Mouse (Mus musculus) cerebellum, adult 2 months (tissue): Measurements from ENCODE around the gene Tmem169.

Experiments used
- CTCF ChIP-seq: fragments of 200-500 bp; IDR thresholded peaks from 2 replicates; pipeline ENCODE4 v1.5.1; 2011; ENCODE audit warnings: low read depth, mild to moderate bottlenecking, control low read depth, low read length, moderate library complexity, borderline replicate concordance; ENCODE audit not compliant: insufficient read depth
- POLR2A ChIP-seq: fragments of 200-500 bp; IDR thresholded peaks from 2 replicates; pipeline ENCODE4 v1.6.1; 2011; ENCODE audit warnings: low read length, control low read depth, borderline replicate concordance; ENCODE audit not compliant: insufficient read depth

- TF ChIP-seq CTCF (no peak), POLR2A (no peak)
These were observed 6.7 kb downstream of the Tmem169 start for GRCm38 (mm10) chr1:72290896-72291295.
